Mouse (Mus musculus) lung, adult 2 months (tissue): ENCODE measurements around the gene Eef1a2.

ENCODE experiments used
- CTCF ChIP-seq: fragments of 200-500 bp; IDR thresholded peaks from 2 replicates; pipeline ENCODE4 v1.5.1; 2011; ENCODE audit warnings: mild to moderate bottlenecking, low read length, control low read depth; ENCODE audit not compliant: insufficient read depth
- POLR2A ChIP-seq: fragments of 200-500 bp; IDR thresholded peaks from 2 replicates; pipeline ENCODE4 v1.6.1; 2011; ENCODE audit warnings: low read depth, mild to moderate bottlenecking, control low read depth, low read length, borderline replicate concordance; ENCODE audit errors: extremely low read depth

DNA sequence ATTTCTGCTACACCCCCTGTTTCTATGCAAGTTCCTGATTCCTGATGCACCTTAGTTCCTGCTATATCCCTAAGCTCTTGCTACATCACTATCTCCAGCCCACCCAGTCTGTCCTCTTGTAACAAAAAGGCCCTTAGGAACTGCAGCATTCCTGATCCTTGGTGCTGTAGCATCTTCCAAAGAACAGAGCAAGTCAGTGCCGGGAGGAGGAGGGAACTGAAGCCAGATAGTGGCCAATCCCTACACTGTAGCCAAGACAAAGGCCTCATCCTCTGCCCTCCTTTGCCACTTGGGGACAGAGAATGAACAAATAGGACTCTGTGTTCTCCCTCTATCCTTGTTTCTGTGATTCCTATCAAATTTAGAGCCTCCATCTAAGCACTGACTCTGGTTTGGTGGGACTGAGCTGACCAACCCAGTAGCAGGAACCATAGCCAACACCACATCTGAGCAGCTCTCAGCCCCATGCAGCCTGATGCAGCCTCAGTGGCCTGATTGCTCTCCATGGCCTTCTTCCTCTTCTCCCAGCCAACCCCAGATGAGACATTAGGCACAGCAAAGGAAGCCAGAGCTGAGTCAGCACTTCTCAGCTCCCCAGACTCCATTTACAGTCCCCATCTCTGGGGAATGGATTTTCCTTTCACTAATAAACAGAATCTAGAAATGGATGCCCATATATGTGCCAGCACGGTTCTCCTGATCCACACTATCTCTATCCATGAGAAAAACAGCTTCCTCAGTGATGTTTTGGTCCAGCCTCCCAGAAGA is 13.1 kb downstream of the Eef1a2 start:
- TF ChIP-seq POLR2A (no peak), CTCF (no peak)
